Mouse (Mus musculus) MEL-GATA-1-ER (cell line): Measurements from ENCODE around the gene Gm3269.
"Not testable (repeated sequence)": the region's sequence is repeated elsewhere in the genome, so short reads cannot be mapped to it uniquely, and the experiment has no call there.

Experiments
- DNase-seq: peaks from one replicate; pipeline ENCODE4 v3.0.0-alpha.2; 2012; ENCODE audit warnings: low read depth; ENCODE audit errors: extremely low read depth

The Gm3269 gene

DNA sequence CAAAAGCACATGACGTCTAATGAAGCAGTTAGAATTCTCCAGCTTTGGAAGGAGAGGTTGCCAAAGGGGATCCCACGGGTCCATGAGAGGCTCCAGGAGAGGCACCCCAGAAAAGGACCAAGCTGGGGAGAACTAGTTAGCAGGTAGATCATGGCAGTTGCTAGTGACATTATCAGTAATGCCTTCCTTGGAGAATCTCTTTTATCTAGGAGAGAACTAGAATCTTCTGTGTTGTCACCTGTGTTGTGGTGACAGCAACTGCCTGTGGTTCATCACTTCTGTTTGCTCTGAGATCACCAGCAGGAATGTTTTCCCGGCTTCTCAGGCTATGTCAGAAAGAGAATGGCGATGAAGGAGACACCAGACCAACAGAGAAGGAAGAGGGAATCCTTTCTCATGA, at the start of gene Gm3269:
Gm3269 (plus strand) TSS at position 301 of the 400 bp plus-strand sequence.
- not testable (repeated sequence) for DNase-seq

DNA sequence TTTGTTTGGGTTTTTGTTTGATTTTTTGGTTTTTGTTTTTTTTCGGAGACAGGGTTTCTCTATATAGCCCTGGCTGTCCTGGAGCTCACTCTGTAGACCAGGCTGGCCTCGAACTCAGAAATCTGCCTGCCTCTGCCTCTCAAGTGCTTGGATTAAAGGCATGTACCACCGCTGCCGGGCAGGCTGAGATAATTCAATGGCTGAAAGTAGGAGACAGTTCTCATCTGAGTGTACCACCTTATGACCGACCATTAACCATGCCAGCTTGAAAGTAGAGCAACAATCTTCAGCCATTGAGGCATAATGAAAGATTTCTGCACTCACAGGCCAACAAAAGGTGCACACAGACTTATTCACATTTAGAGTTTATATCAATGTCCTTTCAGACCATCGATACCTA, 31.5 kb upstream of the Gm3269 start:
- DNase-seq = not testable (repeated sequence)

DNA sequence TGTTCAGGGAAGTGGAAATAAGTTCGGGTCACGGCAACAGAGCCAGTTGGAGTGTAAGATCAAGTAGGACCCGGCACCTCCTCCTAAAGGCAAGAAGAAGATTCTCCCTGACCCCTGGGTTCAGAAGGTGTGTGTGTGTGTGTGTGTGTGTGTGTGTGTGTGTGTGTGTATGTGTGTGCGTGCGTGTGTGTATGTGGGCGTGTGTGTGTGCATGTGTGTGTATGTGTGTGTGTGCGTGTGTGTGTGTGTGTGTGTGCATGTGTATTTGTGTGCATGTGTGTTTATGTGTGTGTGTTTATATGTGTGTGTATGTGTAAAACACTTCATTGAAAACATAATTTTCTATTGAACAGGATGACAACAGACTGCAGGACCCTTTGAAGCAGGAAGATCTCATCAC, 16.0 kb upstream of the Gm3269 start:
- DNase-seq = not testable (repeated sequence)

DNA sequence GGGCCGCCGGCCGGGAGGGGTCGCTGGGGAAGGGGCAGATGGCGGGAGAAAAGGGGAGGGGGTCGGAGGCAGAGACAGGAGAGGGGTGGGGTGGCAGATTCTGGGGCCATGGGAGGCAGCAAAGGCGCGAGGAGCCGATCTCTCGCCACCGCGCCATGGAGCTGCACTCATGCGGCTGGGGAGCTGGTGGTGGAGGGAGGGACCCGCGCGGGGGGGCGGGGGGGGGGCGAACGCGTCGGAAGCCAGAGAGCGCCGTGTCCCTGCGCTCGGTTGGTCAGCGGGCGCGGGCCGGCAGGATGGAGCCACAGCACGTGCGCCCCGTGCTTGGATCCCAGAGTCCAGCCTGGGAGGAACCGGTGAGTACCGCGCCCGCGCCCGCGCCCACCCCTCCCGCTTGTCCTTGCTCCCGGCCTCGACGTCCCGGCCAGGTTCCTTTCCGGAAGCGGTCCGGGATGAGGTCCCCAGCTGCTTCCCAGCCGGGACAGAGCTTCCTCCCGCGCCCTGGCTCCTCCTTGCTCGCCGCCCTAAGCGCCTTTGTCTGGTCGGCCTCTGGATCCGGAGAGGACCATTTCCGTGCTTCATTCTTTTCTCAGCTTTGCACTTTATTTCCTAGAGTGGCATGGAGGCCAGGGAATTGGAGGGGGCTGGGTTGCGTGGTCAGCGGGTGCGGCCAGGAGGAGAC, 17.5 kb downstream of the Gm3269 start, which contains the start of gene Gm3264:
Gm3264 (plus strand) TSS at position 278 of the 682 bp plus-strand sequence.
- not testable (repeated sequence) for DNase-seq

DNA sequence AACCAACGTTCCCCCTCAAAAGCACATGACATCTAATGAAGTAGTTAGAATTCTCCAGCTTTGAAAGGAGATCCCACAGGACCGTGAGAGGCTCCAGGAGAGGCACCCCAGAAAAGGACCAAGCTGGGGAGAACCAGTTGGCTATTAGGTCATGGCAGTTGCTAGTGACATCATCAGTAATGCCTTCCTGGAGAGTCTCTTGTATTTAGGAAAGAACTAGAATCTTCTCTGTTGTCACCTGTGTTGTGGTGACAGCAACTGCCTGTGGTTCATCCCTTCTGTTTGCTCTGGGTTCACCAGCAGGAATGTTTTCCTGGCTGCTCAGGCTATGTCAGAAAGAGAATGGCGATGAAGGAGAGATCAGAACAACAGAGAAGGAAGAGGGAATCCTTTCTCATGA, 54.2 kb downstream of the Gm3269 start, which contains the start of gene Gm3278:
Gm3278 (plus strand) TSS at position 301 of the 400 bp plus-strand sequence.
- not testable (repeated sequence) for DNase-seq
